Mouse (Mus musculus): Measurements from ENCODE around the gene Kif26a. TPM values are rescaled to one million over a fixed set of nuclear protein-coding genes. Genes with fewer than 3 reads are reported as not detected.

Gene Kif26a
- total RNA-seq, 2 experiments from 2014 or later, result 2.7 to 4.5 TPM

DNA sequence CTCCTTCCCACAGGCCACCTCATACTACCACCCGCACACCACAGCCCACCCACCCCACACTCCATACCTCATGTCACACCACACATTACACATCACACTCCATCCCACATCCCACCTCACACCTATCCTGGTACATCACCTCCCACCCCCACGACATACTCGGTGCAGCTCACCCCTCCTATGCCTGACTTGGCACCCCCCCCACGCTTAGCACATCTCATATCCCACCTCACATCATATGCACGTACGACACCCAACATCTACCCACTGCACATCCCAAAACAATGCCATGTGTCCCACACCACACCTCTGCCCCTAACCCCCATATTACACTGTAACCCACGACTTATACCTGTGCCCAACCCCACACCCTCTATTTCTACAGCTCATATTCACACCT lies 69.5 kb downstream of the Kif26a start:
- DNase-seq (ENCODE audit: low spot score), result no peak

DNA sequence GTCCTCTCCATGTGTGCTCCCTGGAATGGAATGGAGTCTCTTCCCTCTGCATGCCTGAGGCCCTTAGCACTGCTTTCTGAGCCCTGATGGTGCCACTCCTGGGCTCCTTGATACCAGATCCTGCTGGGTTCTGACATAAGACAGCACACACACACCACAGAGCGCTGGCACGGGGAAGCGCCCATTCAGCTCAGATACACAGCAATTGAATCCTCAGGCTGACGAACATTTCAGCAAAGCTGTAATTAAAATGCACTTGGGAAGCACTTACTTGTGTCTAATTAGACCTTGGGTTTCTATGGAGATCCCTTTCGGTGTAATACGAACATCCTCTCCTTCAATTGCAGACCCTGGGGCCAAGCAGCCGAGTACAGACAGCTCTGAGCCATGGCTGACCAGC lies 71.0 kb downstream of the Kif26a start:
- DNase-seq (ENCODE audit: low spot score), result no peak

DNA sequence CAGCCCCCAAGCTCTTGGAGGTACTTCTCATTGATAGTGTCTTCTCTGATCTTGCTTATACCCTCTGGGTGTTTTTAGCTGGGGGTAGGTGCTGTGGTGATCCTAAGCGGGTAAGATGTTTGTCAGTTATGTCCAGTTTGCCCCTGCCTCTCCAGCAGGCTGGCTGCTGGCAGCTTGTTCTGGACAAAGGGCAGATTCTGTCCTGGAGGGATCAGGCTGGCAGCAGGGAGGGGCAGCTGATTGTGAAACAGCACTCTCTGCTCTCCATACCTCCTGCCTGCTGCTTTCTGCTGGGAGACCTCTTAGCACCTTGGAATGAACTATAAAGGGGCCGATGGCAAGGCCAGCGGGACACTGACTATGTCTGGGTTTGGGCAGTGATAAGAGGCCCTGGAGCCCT lies 71.7 kb downstream of the Kif26a start:
- no peak for DNase-seq (ENCODE audit: low spot score)

DNA sequence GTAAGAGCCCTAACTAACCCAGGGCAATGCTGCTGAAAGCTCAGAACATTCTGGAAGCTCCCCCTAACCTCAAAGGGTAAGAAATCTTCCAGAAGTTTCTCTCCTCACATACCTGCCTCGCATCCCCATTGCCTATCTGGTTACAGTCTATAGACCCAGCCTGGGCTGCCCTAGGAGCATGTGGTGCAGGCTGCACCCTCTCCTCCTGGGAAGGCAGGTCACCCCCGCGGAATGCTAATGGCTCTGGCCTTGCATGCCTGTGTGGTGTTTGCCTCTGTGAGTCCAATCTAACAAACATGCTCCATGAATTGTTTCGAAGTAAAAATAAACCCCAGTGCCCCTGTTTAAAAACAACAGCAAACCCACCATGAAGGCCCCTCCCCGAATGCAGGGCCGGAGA lies 75.3 kb downstream of the Kif26a start:
- no peak for DNase-seq (ENCODE audit: low spot score)

DNA sequence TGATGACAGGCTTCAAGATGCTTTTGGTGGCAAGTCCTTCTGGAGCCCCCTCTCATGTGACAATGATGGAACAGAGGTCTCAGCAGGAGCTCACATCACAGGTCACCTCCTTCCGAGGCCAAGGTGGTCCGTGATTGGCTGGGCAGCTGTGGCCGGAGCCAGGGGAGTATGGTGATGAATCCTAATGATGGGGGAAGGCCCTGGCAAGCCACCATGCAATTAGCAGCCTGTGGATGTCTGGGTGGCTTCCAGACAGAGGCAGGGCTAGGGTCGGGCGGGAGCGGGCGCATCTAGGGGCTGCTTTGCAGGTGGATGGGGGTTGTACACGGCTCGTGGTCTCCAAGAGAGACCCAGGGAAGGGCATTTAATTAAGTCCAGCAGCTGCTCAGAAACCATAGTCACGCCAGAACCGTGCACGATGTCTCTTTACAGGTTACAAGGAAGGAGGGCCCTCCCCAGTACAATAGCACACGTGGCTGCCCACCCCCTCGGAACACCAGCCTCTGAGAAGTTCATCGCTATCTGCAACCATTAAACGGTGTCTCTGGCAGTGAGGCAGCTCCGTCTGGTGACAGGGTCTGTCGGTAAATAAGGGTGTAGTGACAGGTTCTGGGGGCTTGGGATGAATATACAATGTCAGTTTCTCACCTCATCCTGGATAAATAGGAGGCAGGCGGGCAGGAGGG lies 75.9 kb downstream of the Kif26a start:
- no peak for DNase-seq (ENCODE audit: low spot score)

DNA sequence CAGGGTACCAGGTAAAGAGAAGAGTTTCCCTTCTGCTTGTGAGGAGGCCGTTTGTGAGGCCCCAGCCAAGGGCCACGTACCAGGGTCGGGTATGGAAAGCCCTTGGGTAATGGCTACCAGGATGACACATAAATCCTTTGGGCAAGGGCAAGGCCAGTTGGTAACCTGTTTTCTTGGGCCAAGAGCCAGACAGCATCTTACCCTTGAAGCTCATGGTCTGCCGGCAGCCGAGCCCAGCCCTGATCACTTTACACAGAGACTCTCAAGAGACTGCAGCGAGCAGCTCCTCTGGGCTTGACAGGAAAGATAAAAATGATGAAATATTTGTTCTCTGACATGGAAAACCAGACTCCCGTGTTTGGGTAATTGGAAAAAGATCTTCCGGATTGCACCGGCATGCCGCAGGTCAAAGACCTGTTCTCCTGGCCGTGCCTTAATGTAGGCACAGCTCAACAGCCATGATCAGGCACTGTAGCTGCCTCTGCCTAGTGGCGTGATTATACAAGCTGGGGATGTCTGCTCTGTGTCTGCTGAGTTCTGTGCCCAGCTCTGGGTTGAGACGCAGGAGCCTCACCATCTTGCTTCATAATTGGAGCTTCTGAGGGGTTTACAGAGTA lies 77.8 kb downstream of the Kif26a start:
- DNase-seq (ENCODE audit: low spot score), result no peak

DNA sequence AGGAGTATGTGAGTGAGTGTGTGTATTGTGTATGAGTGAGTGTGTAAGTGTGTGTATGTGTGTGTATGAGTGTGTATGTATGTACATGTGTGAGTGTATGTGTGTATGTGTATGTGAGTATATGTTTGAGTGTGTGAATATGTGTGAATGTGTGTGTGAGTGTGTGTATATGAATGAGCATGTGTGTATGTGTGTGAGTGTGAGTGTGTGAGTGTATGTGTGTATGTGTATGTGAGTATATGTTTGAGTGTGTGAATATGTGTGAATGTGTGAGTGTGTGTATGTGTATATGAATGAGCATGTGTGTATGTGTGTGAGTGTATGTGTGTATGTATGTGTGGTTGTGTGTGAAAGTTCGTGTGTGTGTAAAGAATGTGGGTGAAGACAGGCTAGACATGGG lies 80.2 kb downstream of the Kif26a start:
- no peak for DNase-seq (ENCODE audit: low spot score)

DNA sequence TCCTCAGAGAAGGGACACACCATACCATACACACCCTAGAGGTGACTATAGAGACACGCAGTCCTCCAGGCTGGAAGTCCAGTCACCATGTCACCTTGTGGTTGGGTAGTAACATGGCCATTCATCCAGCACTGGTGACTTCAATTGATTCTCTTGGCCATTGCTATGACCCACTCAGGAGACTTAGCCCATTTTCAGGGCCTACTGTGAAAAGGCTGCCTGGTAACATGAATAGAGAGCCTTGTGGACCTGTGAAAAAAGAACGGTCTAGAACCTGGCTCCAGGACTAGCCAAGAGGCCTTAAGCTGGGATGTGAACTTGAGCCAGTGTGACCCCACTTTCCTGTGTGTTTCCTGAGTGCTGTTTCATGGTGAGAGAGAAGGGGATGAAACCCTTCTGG lies 80.6 kb downstream of the Kif26a start:
- no peak for DNase-seq (ENCODE audit: low spot score)

DNA sequence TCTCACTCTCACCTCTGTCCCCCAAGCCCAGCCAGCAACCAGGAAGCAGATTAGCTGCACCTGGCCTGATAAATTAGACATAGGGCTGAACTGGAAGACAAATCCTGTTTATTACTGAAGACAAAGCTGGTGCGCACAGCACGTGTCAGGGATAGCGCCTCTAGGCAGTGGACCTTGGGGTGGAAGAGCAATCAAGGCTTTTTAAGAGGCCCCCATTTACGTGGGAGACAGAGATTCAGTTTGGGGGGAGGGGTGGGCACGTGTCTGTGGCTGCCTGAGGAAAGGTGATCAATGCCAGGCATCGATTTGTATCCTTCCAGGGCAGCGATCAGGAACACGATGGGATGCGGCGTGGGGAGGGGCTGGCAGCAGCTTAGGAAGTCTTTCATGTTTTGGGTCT lies 83.1 kb downstream of the Kif26a start:
- no peak for DNase-seq (ENCODE audit: low spot score)

DNA sequence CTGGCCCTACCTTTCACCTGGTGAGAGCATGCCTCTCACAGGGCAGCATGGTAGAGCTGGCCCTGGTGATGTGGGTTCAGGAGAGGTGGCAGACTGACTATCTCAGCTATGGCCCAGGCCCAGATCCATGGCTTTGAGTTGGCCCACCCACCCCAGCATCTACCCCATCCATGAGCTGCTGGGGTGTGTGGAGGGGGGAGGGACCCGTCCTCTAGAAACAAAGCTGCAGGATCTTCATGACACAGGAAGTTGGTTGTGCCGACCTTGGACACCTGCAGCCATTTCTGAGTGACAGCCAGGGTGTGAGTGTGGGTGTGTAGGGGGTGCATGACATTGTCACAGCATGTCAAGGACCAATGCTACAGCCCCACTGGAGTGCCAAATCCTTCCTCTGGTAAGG lies 84.2 kb downstream of the Kif26a start:
- DNase-seq (ENCODE audit: low spot score), result no peak

Small RNAs within 50 kb of the gene (microRNA-seq; reads per million reads assigned to microRNA genes)
- 214 reads per million, percentile 67 among the genes with 10 or more reads in this experiment for gene Mir203
- not detected for gene Mir3073a
- gene Mir3073b, result not detected

Other genes with a start within 250 kb of the Kif26a start
- gene Ppp1r13b, start 238.1 kb upstream of the Kif26a start, total RNA-seq (2021), result 1 to 10 TPM; 7.3 to 9.1 TPM
- gene Atp5mpl, start 179.2 kb upstream of the Kif26a start, total RNA-seq (2021), result 100 to 1,000 TPM; 702 to 761 TPM
- gene Tdrd9, start 174.6 kb upstream of the Kif26a start, total RNA-seq (2021), result under 1 TPM in 1 of 2 experiments, not detected in 1; 0.59 TPM
- gene Rd3l, start 164.9 kb upstream of the Kif26a start, total RNA-seq (2021), result not detected
- gene Aspg, start 39.5 kb upstream of the Kif26a start, total RNA-seq (2021), result not detected

Measured in gastrocnemius, adult 18-20 months (tissue).